Mouse (Mus musculus) heart, embryonic 10.5 days (tissue): ENCODE data around the gene Sult2a1. TPM values are rescaled to one million over a fixed set of nuclear protein-coding genes. Genes with fewer than 3 reads are reported as not detected.
"Not testable (repeated sequence)": the region's sequence is repeated elsewhere in the genome, so short reads cannot be mapped to it uniquely, and the experiment has no call there.

Source experiments
- DNase-seq: peaks from one replicate; pipeline ENCODE4 v3.0.0-alpha.2; 2017; ENCODE audit warnings: low spot score
- H3K27ac ChIP-seq: fragments of 300-500 bp; sonication (generic); 2 replicates; pipeline ENCODE4 v1.5.1; 2016; ENCODE audit warnings: mild to moderate bottlenecking
- H3K27me3 ChIP-seq: fragments of 300-500 bp; sonication (generic); 2 replicates; pipeline ENCODE4 v1.6.1; 2016; ENCODE audit warnings: mild to moderate bottlenecking; ENCODE audit not compliant: poor library complexity, insufficient read depth, severe bottlenecking
- H3K36me3 ChIP-seq: fragments of 300-500 bp; sonication (generic); 2 replicates; pipeline ENCODE4 v1.6.1; 2016; ENCODE audit warnings: mild to moderate bottlenecking, moderate library complexity
- H3K4me1 ChIP-seq: fragments of 300-500 bp; sonication (generic); 2 replicates; pipeline ENCODE4 v1.6.1; 2016; ENCODE audit warnings: mild to moderate bottlenecking
- H3K4me3 ChIP-seq: fragments of 300-500 bp; sonication (generic); 2 replicates; pipeline ENCODE4 v1.5.1; 2016; ENCODE audit warnings: mild to moderate bottlenecking, moderate library complexity
- H3K9me3 ChIP-seq: fragments of 300-500 bp; sonication (generic); 2 replicates; pipeline ENCODE4 v1.6.1; 2016; ENCODE audit warnings: mild to moderate bottlenecking, moderate library complexity
- WGBS: fragments of 180-500 bp; shearing (Covaris S2); methylation state at CpG from one replicate; pipeline ENCODE4 v1.1.7; 2016; 5-methylcytosine and 5-hydroxymethylcytosine counted together
- polyA plus RNA-seq: library from polyadenylated mRNA; unstranded; fragments of >200 nt; fragmentation: Nextera tagmentation; extraction: Ambion mirVana; gene quantifications from 2 replicates; pipeline ENCODE4 v1.2.1, GENCODE M21; 2016

Sult2a1 gene
- polyA plus RNA-seq = not detected in 2 replicates

DNA sequence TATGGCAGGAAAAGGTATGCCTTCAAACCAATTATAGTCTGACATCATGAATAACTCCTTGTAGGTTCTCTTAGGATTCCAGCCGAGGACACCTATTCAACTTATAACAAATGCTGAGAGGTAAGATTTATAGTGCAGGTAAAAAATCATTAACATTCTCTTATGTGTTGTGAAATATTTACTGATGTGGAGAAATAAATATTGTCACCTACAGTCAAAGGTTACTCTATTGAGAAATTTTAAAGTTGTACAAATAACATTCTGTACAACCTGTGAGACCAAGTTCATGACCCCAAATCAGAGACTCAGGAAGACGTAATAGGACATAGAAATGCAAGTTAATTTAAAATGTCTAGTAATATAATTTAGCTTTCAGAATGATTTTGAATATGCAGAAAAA is at the start of gene Sult2a1:
Sult2a1 (minus strand) TSS at position 101 of the 400 bp plus-strand sequence.
- not testable (repeated sequence) for H3K27ac ChIP-seq, H3K27me3 ChIP-seq, H3K9me3 ChIP-seq, H3K36me3 ChIP-seq, H3K4me3 ChIP-seq, DNase-seq, H3K4me1 ChIP-seq
- 80% methylated on average over 1 of the region's 2 CpGs for WGBS

- no peak overlapping the region for H3K4me3 ChIP-seq
Observed at GRCm38 (mm10) chr7:13813913-13814312, 23.3 kb downstream of the Sult2a1 start.

More at GRCm38 (mm10) chr7:13813913-13814312, 23.3 kb downstream of the Sult2a1 start:
- Histone ChIP-seq H3K27ac (no peak overlapping the region), H3K9me3 (peaks cover 6% of the 10 kb centered on the region; the same call in 1 of the 2 replicates), H3K36me3 (no peaks in the 10 kb centered on the region), H3K4me1 (no peaks in the 10 kb centered on the region), H3K27me3 (no peaks in the 10 kb centered on the region)
- 81% methylated on average over 1 of the region's 1 CpGs for WGBS
- no peak for DNase-seq

Other genes with a start within 250 kb of the Sult2a1 start
- gene Sult2a5, start 213.4 kb downstream of the Sult2a1 start, polyA plus RNA-seq = not detected in 2 replicates
- gene Sult2a2, start 103.9 kb downstream of the Sult2a1 start, polyA plus RNA-seq = not detected in 2 replicates
- not detected in 2 replicates for gene Sult2a4, start 152.2 kb upstream of the Sult2a1 start, polyA plus RNA-seq